Mouse (Mus musculus): ENCODE data around the gene Tle1.

DNA sequence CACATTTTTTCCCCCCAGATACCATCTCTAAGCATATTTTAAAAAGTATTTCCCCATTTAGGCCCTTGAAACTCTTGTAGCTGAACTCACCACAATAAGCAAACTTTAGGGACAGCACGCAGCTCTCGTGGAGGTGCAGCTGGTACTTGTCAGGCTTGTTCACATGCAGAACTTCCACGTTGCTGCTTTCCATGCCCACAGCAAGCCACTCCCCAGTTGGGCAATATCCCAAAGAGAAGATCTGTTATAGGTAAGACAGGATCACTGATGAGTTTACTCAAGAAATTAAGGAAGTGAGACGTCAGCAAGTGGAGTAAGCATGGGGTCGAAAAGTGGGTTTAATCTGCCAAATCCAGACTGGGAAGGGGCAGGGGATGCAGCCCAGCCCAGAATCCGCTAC lies 80.7 kb downstream of the Tle1 start:
- TF ChIP-seq POLR2A (IDR thresholded peaks at IDR 0.05; ENCODE audit: borderline replicate concordance, control insufficient read depth, low read depth, low read length) (no peak), CTCF (IDR thresholded peaks at IDR 0.05; ENCODE audit: control insufficient read depth, insufficient read depth, low read length) (no peak)

Data from bone marrow, adult 2 months (tissue).